ENCODE assay signal across 40 mouse cellular contexts in genomic region chr14:4377871-4378270, GRCm38 (mm10). TPM values are rescaled to one million over a fixed set of nuclear protein-coding genes. Genes with fewer than 3 reads are reported as not detected.
"Had no signal": no experiment of that assay in that cellular context is flagged by ENCODE, and none has a peak within 500 bp of the region (broad histone marks: within the 10 kb centered on the region; RNA-seq: fewer than 3 reads in every experiment).

No protein-coding gene starts in this region.

RNA-seq across cellular contexts. Expression of gene Gm3159, which starts 19.5 kb away (rescaled TPM):
- total RNA-seq: heart, postnatal 10 days; heart, postnatal 14 days; heart, postnatal 25 days; heart, postnatal 36 days; heart, postnatal 4 days; hematopoietic stem cell, adult 5-6 weeks; hindbrain, postnatal 0 days; layer of hippocampus, adult 18-20 months; layer of hippocampus, adult 2 months; layer of hippocampus, adult 8-10 months; layer of hippocampus, postnatal 10 days; layer of hippocampus, postnatal 14 days; layer of hippocampus, postnatal 25 days; layer of hippocampus, postnatal 36 days had no signal
- polyA plus RNA-seq: heart, embryonic 10.5 days; heart, embryonic 11.5 days; heart, embryonic 12.5 days; heart, embryonic 13.5 days; heart, embryonic 14.5 days; heart, embryonic 15.5 days; heart, embryonic 16.5 days; heart, postnatal 0 days; hindbrain, embryonic 10.5 days; hindbrain, embryonic 12.5 days; hindbrain, embryonic 13.5 days; hindbrain, embryonic 14.5 days; hindbrain, embryonic 15.5 days; hindbrain, embryonic 16.5 days; hindbrain, postnatal 0 days; inflammation-experienced regulatory T-cells, adult 6 months; intestine, embryonic 14.5 days; intestine, embryonic 15.5 days; intestine, embryonic 16.5 days; intestine, postnatal 0 days; kidney, adult 2 months; kidney, embryonic 14.5 days; kidney, embryonic 15.5 days; kidney, embryonic 16.5 days; kidney, postnatal 0 days; large intestine, adult 2 months had no signal

RNA-seq across cellular contexts. Expression of gene Gm3164, which starts 37.4 kb away (rescaled TPM):
- total RNA-seq: heart, postnatal 25 days; hematopoietic stem cell, adult 5-6 weeks had no signal
- polyA plus RNA-seq: heart, postnatal 0 days; intestine, embryonic 14.5 days; intestine, postnatal 0 days; kidney, adult 2 months; kidney, embryonic 14.5 days; kidney, embryonic 16.5 days; large intestine, adult 2 months had no signal

RNA-seq across cellular contexts. Expression of gene 2610042L04Rik, which starts 43.3 kb away (rescaled TPM):
- total RNA-seq: heart, postnatal 25 days; heart, postnatal 36 days; hematopoietic stem cell, adult 5-6 weeks had no signal
- polyA plus RNA-seq: heart, embryonic 10.5 days; heart, postnatal 0 days; intestine, embryonic 14.5 days; intestine, embryonic 16.5 days; intestine, postnatal 0 days; kidney, adult 2 months; kidney, embryonic 14.5 days; kidney, embryonic 15.5 days; kidney, embryonic 16.5 days; kidney, postnatal 0 days; large intestine, adult 2 months had no signal

RNA-seq across cellular contexts. Expression of gene Gm3173, which starts 52.9 kb away (rescaled TPM):
- total RNA-seq: heart, postnatal 10 days; heart, postnatal 14 days; heart, postnatal 25 days; heart, postnatal 36 days; heart, postnatal 4 days; hematopoietic stem cell, adult 5-6 weeks; hindbrain, postnatal 0 days; layer of hippocampus, adult 18-20 months; layer of hippocampus, postnatal 25 days; layer of hippocampus, postnatal 36 days had no signal
- polyA plus RNA-seq: heart, embryonic 10.5 days; heart, embryonic 11.5 days; heart, embryonic 12.5 days; heart, embryonic 14.5 days; heart, embryonic 15.5 days; heart, embryonic 16.5 days; heart, postnatal 0 days; hindbrain, embryonic 10.5 days; hindbrain, embryonic 11.5 days; hindbrain, embryonic 12.5 days; intestine, embryonic 14.5 days; intestine, embryonic 15.5 days; intestine, embryonic 16.5 days; intestine, postnatal 0 days; kidney, adult 2 months; kidney, embryonic 14.5 days; kidney, embryonic 15.5 days; kidney, embryonic 16.5 days; kidney, postnatal 0 days; large intestine, adult 2 months had no signal
